Mouse (Mus musculus): ENCODE results near the gene Apoa2. TPM values are rescaled to one million over a fixed set of nuclear protein-coding genes. Genes with fewer than 3 reads are reported as not detected.

Gene Apoa2
- polyA plus RNA-seq, 1 experiment from 2014 or later, result 2.7 TPM

GRCm38 (mm10) chr1:171245353-171245752, 20.5 kb downstream of the Apoa2 start:
- no peak overlapping the region for H3K4me3 ChIP-seq
- H3K4me1 ChIP-seq, result peaks cover 32% of the 10 kb centered on the region
- H3K36me3 ChIP-seq, result peaks cover 40% of the 10 kb centered on the region
- H3K9ac ChIP-seq, result no peak overlapping the region
- 91% methylated on average over 8 of the region's 8 CpGs for WGBS
- no peaks in the 10 kb centered on the region for H3K9me3 ChIP-seq (replicated peaks)
- ATAC-seq (ENCODE audit: low FRiP score), result no peak
- no peaks in the 10 kb centered on the region for H3K27me3 ChIP-seq
- no peak overlapping the region for H3K27ac ChIP-seq
- 0 out of 2 replicates have a peak overlapping the region, but pooled peaks have one; percentile 87 for H3K4me2 ChIP-seq (replicated peaks)

GRCm38 (mm10) chr1:171246709-171247452, 22.0 kb downstream of the Apoa2 start:
- Histone ChIP-seq H3K36me3 (peaks cover 25% of the 10 kb centered on the region), H3K27me3 (no peaks in the 10 kb centered on the region), H3K9ac (peak overlapping the region; percentile 95), H3K27ac (peak overlapping the region; percentile 83), H3K4me3 (peak overlapping the region; percentile 79), H3K4me1 (peaks cover 47% of the 10 kb centered on the region), H3K9me3 (replicated peaks) (no peaks in the 10 kb centered on the region), H3K4me2 (replicated peaks) (peak overlapping the region; percentile 87)
- ATAC-seq (ENCODE audit: low FRiP score), result peak; percentile 91
- WGBS, result under 1% methylated on average over 41 of the region's 41 CpGs

GRCm38 (mm10) chr1:171247453-171247841, 22.6 kb downstream of the Apoa2 start:
- peak overlapping the region; percentile 83 for H3K27ac ChIP-seq
- no peaks in the 10 kb centered on the region for H3K27me3 ChIP-seq
- WGBS, result 14% methylated on average over 13 of the region's 13 CpGs
- H3K4me2 ChIP-seq (replicated peaks), result peak overlapping the region; percentile 87
- ATAC-seq (ENCODE audit: low FRiP score), result peak; percentile 4
- H3K36me3 ChIP-seq, result peaks cover 22% of the 10 kb centered on the region
- peak overlapping the region; percentile 49 for H3K9ac ChIP-seq
- peaks cover 53% of the 10 kb centered on the region for H3K4me1 ChIP-seq
- H3K9me3 ChIP-seq (replicated peaks), result no peaks in the 10 kb centered on the region
- H3K4me3 ChIP-seq, result peak overlapping the region; percentile 79

- 0 out of 2 replicates have a peak overlapping the region, but pooled peaks have one; percentile 79 for H3K4me3 ChIP-seq
- ATAC-seq (ENCODE audit: low FRiP score), result no peak
- no peaks in the 10 kb centered on the region for H3K27me3 ChIP-seq
- peaks cover 55% of the 10 kb centered on the region for H3K4me1 ChIP-seq
- no peaks in the 10 kb centered on the region for H3K9me3 ChIP-seq (replicated peaks)
- H3K27ac ChIP-seq, result peak overlapping the region; percentile 83
- WGBS, result 21% methylated on average over 4 of the region's 4 CpGs
- no peak overlapping the region for H3K9ac ChIP-seq
- H3K36me3 ChIP-seq, result peaks cover 17% of the 10 kb centered on the region
- H3K4me2 ChIP-seq (replicated peaks), result peak overlapping the region; percentile 87
Measured at GRCm38 (mm10) chr1:171247916-171248315, 23.1 kb downstream of the Apoa2 start.

GRCm38 (mm10) chr1:171248386-171249226, 23.8 kb downstream of the Apoa2 start:
- H3K9ac ChIP-seq, result no peak overlapping the region
- 0 out of 2 replicates have a peak, but pooled peaks have one; percentile 5 for ATAC-seq (ENCODE audit: low FRiP score)
- H3K4me3 ChIP-seq, result no peak overlapping the region
- peaks cover 10% of the 10 kb centered on the region; the same call in 1 of the 2 replicates for H3K36me3 ChIP-seq
- H3K9me3 ChIP-seq (replicated peaks), result no peaks in the 10 kb centered on the region
- H3K4me2 ChIP-seq (replicated peaks), result no peak overlapping the region
- H3K27me3 ChIP-seq, result no peaks in the 10 kb centered on the region
- H3K4me1 ChIP-seq, result peaks cover 55% of the 10 kb centered on the region
- peak overlapping the region; percentile 83 for H3K27ac ChIP-seq
- WGBS, result 31% methylated on average over 3 of the region's 3 CpGs

- Histone ChIP-seq H3K9me3 (replicated peaks) (no peaks in the 10 kb centered on the region), H3K4me3 (peak within 1 kb of the TSS; percentile 29), H3K27ac (peak within 1 kb of the TSS; percentile 81), H3K4me1 (peaks cover 55% of the 10 kb centered on the region), H3K27me3 (no peaks in the 10 kb centered on the region), H3K9ac (peak within 1 kb of the TSS; percentile 49), H3K36me3 (peaks cover 1% of the 10 kb centered on the region; the same call in 1 of the 2 replicates), H3K4me2 (replicated peaks) (peak within 1 kb of the TSS; percentile 55)
- 12% methylated on average over 4 of the region's 5 CpGs for WGBS
- no peak for ATAC-seq (ENCODE audit: low FRiP score)
Measured at GRCm38 (mm10) chr1:171249913-171250600, 25.2 kb downstream of the Apoa2 start, which contains the start of gene Adamts4. Gene Adamts4, plus strand, starts transcription at chr1:171250421.

GRCm38 (mm10) chr1:171250680-171251593, 26.1 kb downstream of the Apoa2 start, which contains the start of gene Ndufs2:
Gene Ndufs2, minus strand, starts transcription at chr1:171251388.
- H3K9me3 ChIP-seq (replicated peaks), result no peaks in the 10 kb centered on the region
- peak within 1 kb of the TSS; percentile 49 for H3K9ac ChIP-seq
- no peaks in the 10 kb centered on the region for H3K27me3 ChIP-seq
- H3K36me3 ChIP-seq, result no peaks in the 10 kb centered on the region
- H3K4me2 ChIP-seq (replicated peaks), result peak within 1 kb of the TSS; percentile 55
- ATAC-seq (ENCODE audit: low FRiP score), result peak; percentile 15; the same call in 1 of the 2 replicates
- H3K4me1 ChIP-seq, result peaks cover 50% of the 10 kb centered on the region
- peak within 1 kb of the TSS; percentile 81 for H3K27ac ChIP-seq
- WGBS, result 9% methylated on average over 26 of the region's 26 CpGs
- peak within 1 kb of the TSS; percentile 29 for H3K4me3 ChIP-seq

- Histone ChIP-seq H3K4me2 (replicated peaks) (peak overlapping the region; percentile 55), H3K9ac (peak overlapping the region; percentile 23; the same call in 1 of the 2 replicates), H3K4me3 (peak overlapping the region; percentile 29), H3K4me1 (peaks cover 45% of the 10 kb centered on the region), H3K27ac (peak overlapping the region; percentile 81), H3K9me3 (replicated peaks) (no peaks in the 10 kb centered on the region), H3K27me3 (no peaks in the 10 kb centered on the region), H3K36me3 (no peaks in the 10 kb centered on the region)
- WGBS, result 2% methylated on average over 13 of the region's 13 CpGs
- ATAC-seq (ENCODE audit: low FRiP score), result no peak
Measured at GRCm38 (mm10) chr1:171251594-171252324, 26.9 kb downstream of the Apoa2 start.

- no peaks in the 10 kb centered on the region for H3K9me3 ChIP-seq (replicated peaks)
- WGBS, result 50% methylated on average over 17 of the region's 17 CpGs
- H3K27ac ChIP-seq, result peak overlapping the region; percentile 81
- H3K4me2 ChIP-seq (replicated peaks), result peak overlapping the region; percentile 55
- H3K9ac ChIP-seq, result no peak overlapping the region
- H3K4me1 ChIP-seq, result peaks cover 43% of the 10 kb centered on the region
- H3K36me3 ChIP-seq, result no peaks in the 10 kb centered on the region
- ATAC-seq (ENCODE audit: low FRiP score), result no peak
- peak overlapping the region; percentile 29 for H3K4me3 ChIP-seq
- H3K27me3 ChIP-seq, result no peaks in the 10 kb centered on the region
Measured at GRCm38 (mm10) chr1:171252415-171252814, 27.6 kb downstream of the Apoa2 start.

- Histone ChIP-seq H3K4me3 (no peak overlapping the region), H3K4me1 (peaks cover 14% of the 10 kb centered on the region), H3K9me3 (replicated peaks) (no peaks in the 10 kb centered on the region), H3K27ac (no peak overlapping the region), H3K4me2 (replicated peaks) (no peak overlapping the region), H3K27me3 (no peaks in the 10 kb centered on the region), H3K36me3 (no peaks in the 10 kb centered on the region), H3K9ac (no peak overlapping the region)
- 90% methylated on average over 24 of the region's 24 CpGs for WGBS
- no peak for ATAC-seq (ENCODE audit: low FRiP score)
Measured at GRCm38 (mm10) chr1:171256095-171256818, 31.4 kb downstream of the Apoa2 start.

All from hindbrain, embryonic 12.5 days (tissue).